Mouse (Mus musculus): ENCODE results near the gene Acsl5.
A peak's percentile ranks its signal among the peaks of the same experiment; 100 is the strongest.

Gene Acsl5

DNA sequence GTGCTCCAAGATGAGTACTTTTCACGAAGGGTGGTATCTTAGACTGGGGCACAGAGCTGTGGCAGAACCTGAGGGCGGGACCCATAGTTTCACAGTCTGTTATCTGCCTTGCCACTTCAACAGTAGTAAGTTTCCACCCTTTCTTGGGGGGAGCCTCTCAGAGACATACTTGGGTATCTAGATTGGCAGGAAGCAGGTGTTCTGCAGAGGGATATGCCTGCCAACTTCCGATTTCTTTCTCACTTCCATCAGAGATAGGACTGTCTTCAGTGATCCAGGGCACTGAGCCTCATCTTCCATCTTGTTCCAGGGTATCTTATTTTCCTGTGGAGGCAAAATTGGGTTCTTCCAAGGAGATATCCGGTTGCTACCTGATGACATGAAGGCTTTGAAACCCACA is 32.4 kb downstream of the Acsl5 start:
- DNase-seq (ENCODE audit: low spot score in 2 of 2): no peak

DNA sequence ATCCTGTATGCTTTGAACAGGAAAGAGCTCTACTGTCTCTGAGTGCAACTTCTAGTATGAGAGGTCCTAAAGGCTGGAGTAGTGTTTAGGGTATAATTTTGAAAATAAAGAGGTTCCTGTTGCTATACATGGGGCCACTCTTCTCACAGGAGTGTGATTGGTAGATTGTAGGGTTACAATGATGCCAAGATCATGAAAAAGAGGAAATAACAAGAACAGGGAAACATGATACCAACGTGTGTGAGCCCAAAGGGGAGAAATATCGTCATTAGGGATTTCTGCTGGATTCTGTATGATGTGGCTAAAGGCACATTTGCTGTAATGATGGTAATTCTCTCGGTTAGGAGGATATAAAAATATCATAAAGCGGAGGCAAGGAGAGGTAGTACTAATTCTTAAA is 34.3 kb downstream of the Acsl5 start:
- DNase-seq (ENCODE audit: low spot score in 2 of 2): no peak

DNA sequence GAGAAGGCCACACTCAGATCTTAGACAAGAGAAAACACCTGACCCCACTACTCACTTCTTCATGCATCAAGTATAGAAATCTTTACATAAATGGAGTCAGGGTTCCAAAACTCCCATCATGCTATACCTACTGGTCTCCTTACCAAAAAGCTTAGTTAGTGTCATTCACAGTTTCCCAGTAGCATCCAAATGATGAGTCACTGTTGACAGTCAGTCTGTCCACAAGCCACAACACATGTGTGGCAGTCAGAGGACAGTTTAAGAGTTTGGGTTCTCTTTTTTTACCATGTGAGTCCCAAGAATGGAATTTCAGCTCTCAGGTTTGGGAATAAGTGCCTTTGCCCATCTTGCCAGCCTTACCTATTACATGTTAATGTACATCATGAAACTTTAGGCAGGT is 37.2 kb downstream of the Acsl5 start:
- no peak for DNase-seq (ENCODE audit: low spot score in 2 of 2)

DNA sequence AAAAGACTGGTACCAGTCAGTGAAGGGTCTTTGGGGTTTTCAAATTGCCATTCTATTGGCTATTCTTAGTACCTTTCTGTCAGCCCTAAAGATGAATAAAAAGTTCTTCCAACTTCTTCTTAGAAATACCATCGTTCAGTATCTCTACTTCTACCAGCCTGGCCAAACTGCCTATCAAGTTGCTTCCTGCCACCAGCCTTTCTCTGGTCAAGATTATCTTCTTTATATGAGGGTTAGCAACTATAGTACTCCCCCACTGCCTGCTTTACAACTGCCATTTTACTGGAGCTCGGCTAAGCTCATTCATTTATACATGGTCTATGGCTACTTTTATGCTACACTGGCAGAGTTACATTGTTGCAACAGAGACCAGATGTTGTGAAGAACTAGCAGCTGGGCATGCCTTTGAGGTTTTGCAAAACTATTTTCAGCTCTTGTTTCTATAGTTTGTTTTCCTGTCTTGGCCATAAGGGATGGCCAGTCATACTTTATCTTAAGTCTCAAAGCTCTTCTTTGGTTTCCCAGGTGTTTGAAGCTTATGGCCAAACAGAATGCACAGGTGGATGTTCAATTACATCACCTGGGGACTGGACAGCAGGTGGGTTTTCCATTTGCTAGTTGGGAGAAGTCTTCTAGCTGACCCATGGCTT is 39.0 kb downstream of the Acsl5 start:
- DNase-seq (ENCODE audit: low spot score in 2 of 2): no peak

DNA sequence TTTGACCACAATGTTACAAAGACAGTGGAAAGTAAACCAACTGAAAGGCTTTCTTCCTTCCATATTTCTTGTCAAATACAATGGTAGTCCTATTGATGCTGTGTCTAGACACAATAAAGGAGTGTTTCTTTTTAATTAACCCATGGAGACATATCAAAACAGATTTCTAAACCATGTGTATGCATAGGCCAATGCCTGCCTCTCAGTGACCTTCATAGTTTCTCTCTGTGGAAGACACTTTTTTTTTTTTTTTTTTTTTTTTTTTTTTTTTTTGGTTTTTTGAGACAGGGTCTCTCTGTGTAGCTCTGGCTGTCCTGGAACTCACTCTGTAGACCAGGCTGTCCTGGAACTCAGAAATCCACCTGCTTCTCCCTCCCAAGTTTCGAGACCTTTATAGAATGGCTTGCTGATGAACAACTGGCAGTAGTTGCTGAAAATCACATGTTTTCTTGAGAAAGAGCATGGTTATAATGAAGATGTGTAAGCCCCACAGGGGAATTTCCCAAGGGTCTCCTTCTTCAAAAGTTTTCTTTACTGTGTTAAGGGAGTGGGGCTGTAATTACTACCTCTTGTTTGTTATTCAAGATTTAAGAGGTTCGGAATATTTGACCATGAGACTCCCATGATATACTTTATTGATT is 40.6 kb downstream of the Acsl5 start:
- DNase-seq (ENCODE audit: low spot score in 2 of 2): no peak

DNA sequence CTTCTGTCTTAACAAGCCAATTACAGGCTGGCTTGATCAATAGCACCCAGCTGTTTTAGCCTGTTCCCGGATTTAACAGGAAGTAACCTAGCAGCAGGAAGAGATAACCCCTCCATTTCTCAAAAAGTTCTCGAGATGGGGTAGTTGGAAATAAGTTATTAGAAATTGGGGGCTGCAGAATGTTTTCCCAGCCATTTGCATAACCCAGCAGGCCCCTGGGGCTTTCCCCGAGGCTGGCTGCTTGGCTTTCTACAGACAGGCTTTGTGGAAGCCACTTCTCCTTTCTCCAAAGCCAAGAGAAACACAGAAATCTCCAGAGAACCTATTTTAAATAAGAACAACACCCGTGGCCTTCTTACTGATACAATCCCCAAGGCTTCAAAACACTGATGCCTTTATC is 41.4 kb downstream of the Acsl5 start:
- DNase-seq (ENCODE audit: low spot score in 2 of 2): no peak

DNA sequence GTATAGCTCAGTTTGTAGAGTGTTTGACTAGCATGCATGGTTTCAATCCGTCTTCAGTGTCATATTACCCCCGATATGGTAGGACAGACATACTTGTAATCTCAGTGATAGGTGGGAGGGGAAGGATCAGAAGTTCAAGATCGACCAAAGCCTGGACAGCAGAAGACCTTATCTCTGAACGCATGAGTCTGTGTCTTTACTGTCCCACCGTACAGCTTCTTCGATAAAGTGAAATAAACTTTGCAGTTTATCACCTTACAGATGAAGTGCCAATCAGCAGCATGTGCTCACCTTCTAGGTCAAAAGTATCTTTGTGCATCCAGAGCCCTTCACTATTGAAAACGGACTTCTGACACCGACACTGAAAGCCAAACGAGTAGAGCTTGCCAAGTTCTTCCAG is 43.3 kb downstream of the Acsl5 start:
- DNase-seq (ENCODE audit: low spot score in 2 of 2): no peak

DNA sequence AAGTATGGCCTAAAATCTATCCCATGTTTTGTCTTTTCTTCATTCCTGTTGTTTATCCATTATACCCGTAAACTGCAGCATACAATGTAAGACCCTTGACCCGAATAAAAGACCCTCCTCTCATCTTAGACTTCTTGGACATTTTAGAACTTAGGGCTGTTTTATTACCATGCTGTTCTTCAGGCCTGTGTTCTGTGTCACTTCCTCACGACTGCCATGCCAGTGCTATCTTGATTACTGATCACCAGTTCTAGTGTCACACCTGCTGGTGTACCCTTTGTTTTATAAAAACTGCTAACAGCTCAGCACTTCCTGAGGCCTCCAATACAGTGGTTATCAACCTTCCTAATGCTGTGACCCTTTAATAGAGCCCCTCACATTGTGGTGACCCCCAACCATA is 43.8 kb downstream of the Acsl5 start:
- no peak for DNase-seq (ENCODE audit: low spot score in 2 of 2)

DNA sequence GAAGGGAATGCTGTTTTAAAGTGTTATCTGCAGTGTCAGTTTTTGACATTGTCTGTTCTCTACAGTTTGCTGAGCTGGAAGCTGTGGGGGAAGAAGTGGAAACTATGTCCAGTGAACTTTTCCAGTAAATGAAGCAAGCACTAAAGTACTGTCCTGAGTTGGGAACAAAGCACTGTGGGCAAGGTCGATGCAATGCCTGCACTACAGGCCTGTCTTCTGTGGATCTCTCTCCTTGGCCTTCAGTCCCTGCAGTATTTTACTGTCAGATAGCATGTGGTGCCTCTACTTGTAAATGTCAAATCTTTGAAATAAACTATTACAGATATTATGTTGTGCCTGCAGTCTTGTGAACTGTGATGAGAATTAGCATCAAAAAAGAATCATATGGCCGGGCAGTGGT is 44.6 kb downstream of the Acsl5 start:
- no peak for DNase-seq (ENCODE audit: low spot score in 2 of 2)

DNA sequence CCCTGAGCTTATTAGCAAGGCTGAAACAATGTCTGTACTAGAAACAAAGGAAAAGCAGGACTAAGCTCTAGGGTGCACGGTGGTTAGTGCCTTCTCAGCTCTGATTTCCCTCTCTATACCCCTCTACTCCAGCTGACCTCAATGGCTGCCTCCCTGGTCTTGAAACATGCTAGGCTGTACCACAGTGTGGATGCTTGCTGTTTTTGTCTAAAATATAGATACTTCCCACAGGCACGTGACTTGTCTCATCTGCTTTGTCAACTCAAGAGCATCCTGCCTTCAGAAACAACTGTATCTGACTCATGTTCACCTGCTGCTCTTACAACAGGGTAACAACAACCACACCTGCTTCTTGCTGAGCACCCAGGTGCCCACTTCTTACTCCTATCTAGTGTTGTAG is 45.8 kb downstream of the Acsl5 start:
- no peak for DNase-seq (ENCODE audit: low spot score in 2 of 2)

DNA sequence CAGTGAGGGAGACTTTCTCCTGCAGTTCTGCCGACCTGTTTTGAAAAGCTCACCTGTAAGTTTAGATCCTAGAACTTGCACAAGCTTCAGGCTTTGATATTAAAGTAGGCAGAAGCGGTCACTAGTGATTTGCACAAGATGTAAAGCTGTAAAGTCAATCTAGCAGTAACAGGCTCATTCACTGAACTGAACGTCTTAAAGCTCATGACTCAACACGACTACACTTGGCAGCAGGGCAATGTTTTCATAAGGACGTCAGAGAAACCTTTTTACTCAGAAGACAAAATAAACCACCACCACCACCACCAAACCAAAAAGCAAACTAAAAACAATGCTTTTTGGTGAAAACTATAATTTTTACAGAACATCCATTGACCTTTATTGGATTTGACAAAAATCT is 46.2 kb downstream of the Acsl5 start:
- no peak for DNase-seq (ENCODE audit: low spot score in 2 of 2)

DNA sequence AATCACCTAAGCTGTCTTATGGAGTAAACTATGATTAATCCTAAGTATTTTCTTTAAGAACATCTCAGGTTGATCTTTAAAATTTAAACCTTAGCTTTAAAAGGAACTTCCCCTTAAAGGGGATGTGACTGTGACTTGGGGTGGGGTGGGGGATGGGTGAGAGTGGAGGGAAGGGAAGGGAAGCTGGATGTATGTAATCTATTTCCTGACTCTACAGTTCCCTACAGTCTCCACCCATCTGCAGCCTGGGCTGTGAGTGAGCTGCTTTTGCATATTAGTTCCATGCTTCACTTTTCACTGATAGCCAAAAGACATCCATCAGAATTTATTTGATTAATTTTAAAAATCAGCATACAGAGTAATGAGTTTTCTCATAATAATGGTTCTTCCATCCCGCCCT is 47.6 kb downstream of the Acsl5 start:
- no peak for DNase-seq (ENCODE audit: low spot score in 2 of 2)

DNA sequence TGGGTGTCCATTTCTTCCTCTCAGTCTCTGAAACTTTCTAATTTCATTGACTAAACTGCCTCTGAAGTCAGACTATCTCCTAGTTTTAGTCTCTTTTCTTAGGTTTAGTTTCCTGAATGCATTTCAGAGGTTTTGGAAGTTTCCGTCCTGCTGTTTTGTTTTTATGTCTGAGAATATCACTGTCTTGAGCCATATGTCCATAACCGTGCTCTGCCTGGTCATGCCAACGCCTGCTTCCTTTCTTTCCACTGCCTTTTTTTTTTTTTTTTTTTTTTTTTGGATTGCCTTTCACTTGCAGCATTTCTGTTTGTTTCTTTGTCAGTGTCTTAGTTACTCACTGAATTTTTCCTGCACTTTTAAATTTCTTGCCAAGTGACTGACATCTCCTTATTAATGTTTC is 48.8 kb downstream of the Acsl5 start:
- DNase-seq (ENCODE audit: low spot score in 2 of 2): no peak

DNA sequence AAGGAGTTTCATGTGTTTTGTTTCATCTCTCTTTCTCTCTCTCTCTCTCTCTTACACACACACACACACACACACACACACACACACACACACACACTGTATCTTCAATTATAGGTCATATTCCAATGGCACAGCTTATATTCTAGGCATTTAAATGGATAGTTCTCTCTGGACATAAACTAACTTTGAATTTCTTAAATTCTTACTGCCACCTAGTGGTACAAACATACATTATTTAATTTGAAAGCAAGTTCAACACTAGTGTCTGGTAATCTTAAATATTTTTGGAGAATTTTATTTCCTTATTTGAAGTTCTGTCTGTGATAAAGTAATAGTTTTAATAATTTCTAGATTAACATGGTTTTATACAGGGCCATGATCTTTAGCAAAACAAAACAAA is 53.3 kb downstream of the Acsl5 start:
- no peak for DNase-seq (ENCODE audit: low spot score in 2 of 2)

DNA sequence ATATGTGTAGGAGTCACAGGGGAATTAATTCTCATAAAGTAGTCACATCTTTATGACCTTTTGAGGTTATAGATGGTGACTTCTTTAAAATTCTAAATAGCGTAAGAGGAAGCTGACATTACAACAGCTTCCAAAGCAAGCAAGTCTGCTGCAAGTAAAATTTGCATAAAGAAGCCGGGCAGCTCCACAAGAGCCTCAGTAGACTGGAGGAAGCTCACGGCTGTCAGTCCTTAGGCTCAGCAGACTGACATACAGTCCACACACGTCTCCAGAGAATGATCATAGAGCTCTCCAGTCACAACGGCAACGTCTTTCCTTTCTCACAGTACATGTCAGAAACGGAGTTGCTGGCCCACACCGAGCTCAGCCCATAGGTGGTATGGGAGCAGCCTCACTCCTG is 60.1 kb downstream of the Acsl5 start:
- no peak for DNase-seq (ENCODE audit: low spot score in 2 of 2)

DNA sequence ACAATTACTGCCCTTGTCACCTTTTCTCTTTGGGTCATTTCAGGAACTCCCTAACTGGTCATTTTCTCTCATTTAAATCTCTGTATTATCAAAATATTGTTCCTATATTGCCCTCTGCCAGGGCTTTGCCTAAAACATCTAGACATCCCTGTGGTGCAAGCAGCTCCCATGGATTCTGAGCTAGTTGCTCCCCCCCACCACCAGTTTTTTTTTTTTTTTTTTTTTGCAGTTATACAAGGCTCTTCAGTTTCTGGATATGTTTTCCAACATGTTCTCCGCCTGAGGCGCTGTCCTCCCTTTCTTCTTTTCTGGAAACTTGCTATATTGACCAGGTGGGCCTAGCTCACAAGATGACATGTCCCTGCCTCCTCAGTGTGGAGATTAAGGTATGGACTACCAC is 61.9 kb downstream of the Acsl5 start:
- DNase-seq (ENCODE audit: low spot score in 2 of 2): no peak

DNA sequence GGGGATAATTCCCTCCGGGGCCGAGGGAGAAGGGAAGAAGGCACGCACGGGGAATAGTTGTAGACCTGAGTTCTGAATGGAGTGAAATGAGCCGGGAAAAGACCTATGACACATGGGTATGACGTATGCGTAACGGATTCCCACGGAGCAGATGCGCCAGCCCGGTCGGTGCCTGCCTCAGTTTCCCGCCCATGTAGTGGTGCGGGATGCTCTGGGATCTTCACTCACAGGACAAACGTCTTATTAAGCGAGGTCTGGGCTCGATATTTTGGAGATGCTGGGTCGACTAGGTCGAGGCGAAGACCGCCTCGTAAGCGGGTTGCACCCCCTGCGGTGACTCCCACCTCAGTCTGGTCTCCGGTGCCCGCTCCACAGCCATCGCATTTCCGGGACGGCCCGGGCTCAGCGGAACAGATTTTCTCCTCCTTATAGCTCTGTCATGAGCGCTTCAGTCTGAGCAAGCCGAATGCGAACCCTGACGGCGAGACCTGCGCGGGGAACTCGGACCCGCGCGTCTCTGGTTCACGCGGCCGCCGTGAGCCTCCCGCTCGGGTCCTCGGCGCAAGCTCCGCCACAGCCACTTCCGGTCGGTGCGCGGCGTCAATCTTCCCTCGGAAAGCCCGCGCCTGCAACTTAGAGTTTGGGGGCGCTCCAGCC is 63.8 kb downstream of the Acsl5 start, which contains the start of gene Zdhhc6:
Zdhhc6 (minus strand) TSS at position 581 of the 657 bp plus-strand sequence.
- peak; percentile 69 to 86 for DNase-seq (ENCODE audit: low spot score in 2 of 2)

DNA sequence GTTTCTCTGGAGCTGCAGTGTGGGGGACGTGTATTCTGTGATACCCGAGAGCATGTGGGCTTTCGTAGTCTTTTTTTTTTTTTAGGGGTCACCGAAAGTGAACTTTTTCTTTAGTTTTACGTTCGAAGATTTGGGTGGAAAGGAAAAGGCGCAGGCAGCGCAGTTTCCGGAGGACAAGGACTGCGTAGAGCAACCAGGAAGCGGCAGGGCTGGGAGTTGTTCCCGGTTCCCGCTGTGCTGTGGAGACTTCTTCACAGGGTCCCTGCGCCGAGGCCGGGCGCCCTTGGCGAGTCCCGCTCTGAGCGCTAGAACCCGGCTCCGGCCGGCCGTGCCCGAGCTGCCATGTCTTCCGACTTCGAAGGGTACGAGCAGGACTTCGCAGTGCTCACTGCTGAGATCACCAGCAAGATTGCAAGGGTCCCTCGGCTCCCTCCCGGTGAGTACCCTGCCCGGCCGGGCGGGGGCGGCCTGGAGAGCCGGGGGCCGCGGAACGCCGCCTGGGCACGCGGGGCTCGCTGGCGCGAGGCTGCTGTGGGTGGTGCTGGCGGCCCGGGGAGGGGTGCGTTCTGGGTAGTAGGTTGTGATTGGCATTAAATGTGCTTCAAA is 64.5 kb downstream of the Acsl5 start, which contains the start of gene Vti1a:
Vti1a (plus strand) TSS at position 187 of the 606 bp plus-strand sequence.
- DNase-seq (ENCODE audit: low spot score in 2 of 2): peak; percentile 70 to 82

DNA sequence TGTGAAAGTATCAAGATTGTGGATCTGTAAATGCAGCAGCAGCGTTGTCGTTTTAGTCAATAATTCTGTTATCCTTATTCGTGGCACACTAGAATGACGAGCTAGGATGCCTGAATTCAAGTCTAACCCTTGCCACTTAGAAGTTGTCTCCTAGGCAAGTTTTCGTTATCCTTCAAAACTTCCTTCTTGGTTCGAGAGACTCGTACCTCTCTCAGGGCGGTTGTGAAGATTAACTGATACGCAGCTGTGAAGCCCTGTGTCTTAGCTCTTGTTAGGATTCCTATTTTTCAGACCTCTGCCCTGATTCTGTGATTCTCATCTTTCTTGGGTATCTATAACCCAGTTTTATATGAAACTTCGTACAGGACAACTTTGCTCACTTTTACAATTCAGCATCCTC is 65.2 kb downstream of the Acsl5 start:
- DNase-seq (ENCODE audit: low spot score in 2 of 2): no peak

DNA sequence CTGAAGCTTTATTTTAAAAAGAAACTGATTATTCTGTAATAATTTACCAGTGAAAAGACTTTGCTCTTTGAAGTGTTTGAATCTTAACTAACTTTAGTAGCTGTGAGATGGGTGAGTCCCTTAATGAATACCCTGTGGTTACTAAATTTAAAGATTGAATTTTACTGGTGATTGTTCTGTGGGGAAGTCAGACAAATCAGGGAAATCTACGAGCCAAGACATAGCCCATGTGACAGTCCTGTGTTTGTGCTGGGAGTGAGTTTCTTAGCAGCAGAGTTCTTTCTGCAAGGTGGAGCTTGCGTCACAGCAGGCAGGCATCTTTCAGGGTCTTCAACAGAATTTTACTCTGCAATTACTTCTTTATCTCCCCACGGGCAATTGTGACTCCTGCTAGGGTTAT is 67.3 kb downstream of the Acsl5 start:
- DNase-seq (ENCODE audit: low spot score in 2 of 2): no peak

DNA sequence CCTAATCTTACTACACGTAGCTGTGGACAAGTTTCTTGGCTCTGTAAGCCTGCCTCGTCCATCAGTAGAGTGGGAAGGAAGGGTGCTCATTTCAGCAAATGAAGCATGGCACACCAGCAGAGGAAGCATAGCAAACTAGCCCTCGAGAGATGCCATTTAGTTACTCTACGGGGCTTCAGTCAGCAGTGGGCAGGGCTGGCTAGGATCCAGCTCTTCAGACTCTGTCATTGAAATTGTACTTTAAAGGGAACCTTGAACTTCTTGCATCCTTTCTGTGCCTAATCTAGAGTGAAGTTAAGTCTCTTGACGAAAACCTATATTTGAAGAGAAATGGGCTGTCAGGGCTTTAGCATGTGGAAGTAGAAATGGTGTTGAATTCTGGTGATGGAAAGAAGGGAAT is 67.8 kb downstream of the Acsl5 start:
- no peak for DNase-seq (ENCODE audit: low spot score in 2 of 2)

DNA sequence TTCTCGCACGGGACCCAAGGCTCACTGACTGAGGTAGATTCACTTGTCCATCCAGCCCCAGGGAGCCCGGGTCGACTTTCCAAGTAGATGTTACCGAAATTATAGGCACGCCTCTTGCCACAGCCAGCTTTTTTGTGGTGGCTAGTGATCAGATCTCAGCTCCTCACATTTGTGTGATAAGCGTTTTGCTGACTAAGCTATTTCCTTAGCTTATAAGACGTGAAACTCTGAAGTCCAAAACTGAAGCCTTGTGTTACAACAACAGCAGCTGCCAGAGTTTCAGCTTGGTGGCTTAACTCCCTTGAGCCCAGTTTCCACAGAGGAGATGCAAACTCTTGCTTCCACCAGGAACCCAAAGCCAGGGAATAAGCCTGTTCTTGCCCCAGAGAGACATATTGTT is 70.9 kb downstream of the Acsl5 start:
- no peak for DNase-seq (ENCODE audit: low spot score in 2 of 2)

DNA sequence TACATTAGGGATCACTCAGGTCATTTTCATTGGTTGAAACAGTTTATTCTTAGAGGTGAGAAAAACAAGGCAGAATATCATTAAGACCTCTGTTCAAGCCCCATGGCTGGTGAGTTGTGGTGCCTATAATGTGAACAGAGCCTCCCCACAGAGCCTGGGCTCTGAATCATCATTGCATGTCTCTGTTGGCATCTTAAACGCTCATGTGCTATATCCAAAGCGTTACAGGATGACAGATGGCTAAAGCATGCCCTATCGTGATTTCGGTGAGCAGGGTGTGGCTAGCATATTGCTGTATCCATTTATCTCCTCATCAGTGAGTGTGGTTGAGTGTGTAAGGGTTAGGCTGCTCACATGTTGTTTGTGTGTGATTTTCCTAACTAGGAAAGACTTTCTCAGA is 75.8 kb downstream of the Acsl5 start:
- DNase-seq (ENCODE audit: low spot score in 2 of 2): no peak

All from thymus, postnatal 10 days (tissue).